Mouse (Mus musculus) lung, postnatal 25 days (tissue): ENCODE measurements around the gene Gm49345.
"Not testable (repeated sequence)": the region's sequence is repeated elsewhere in the genome, so short reads cannot be mapped to it uniquely, and the experiment has no call there.

ENCODE experiments used
- DNase-seq: peaks from one replicate; pipeline ENCODE4 v3.0.0; 2022; ENCODE audit warnings: low spot score

The Gm49345 gene

DNA sequence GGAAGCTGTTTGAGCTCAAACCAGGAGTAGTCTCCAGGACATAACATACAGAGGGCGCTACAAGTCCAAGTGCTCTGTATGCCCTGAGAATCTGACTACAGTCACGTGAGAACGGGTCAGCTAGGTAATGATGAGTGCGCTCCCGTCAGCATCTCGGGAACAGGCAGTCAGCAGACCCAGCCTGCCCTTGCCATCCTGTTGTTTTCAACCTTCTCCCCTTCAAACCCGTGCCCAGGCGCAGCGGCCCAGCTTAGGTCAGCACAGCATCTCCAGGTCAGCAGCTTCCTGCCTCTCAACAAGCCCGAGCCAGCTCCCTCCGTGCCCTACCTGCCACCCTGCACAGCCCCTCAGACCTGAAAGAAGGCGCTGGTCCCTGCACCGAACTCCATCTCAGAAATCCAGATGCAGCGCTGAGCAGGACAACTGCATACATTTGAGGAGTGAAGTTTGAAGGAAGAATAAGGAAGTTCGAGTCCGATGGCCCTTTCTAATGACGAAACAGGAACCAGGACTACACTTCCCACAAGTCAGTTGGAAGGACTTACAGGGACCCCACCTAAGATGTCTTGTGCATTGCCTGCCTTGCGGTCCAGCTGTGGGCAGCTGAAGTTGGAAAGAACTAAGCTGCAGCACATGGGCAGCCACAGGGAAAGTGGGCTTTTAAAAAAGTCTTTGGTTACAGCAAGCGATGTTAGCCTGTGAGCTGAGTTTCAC, at the start of gene Gm49345, which contains the start of gene Zfp729a:
Gene Gm49345, minus strand, starts transcription at position 476 of the 714 bp plus-strand sequence.
Gene Zfp729a, minus strand, starts transcription at position 498 of the 714 bp plus-strand sequence.
- peak; percentile 94 for DNase-seq

DNA sequence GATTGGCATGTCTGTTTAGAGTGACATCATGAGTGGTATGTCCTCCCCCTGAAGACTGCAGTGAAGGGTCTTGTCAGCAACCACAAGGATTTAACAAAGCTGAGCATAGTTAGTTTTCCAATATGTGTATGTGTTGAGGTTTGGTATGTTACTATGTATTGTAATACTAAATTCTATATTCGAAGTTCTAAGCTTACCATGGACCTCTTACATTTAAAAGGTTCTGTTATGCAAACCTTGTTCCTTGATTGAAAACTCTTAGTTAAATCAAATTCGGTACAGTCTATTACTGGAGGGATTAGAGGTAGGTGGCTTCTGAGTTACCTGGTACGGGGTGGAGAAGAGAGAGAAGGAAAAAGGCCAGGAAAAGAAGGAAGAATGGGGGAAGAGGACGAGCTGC, 49.4 kb upstream of the Gm49345 start, which contains the start of gene Zfp738:
Gene Zfp738, minus strand, starts transcription at position 101 of the 400 bp plus-strand sequence.
- no peak for DNase-seq

DNA sequence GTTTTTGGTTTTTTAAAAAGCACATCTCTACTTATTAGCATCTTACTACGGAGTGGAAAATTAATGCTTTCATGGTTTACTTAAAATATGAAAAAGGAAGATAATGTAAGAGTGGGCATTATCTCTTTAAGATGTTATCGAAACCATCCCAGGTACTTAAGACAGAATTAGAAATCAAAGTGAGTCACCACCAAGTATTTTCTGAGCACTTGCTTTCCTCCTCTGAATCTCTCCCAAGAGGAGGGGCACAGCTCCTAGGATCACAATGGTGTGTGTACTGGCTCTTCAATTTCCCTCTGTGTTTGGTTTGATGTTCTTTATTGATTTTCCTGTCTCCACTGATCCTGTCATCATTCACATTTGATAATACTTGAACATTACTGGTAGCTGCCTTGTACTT, 46.3 kb upstream of the Gm49345 start:
- not testable (repeated sequence) for DNase-seq

DNA sequence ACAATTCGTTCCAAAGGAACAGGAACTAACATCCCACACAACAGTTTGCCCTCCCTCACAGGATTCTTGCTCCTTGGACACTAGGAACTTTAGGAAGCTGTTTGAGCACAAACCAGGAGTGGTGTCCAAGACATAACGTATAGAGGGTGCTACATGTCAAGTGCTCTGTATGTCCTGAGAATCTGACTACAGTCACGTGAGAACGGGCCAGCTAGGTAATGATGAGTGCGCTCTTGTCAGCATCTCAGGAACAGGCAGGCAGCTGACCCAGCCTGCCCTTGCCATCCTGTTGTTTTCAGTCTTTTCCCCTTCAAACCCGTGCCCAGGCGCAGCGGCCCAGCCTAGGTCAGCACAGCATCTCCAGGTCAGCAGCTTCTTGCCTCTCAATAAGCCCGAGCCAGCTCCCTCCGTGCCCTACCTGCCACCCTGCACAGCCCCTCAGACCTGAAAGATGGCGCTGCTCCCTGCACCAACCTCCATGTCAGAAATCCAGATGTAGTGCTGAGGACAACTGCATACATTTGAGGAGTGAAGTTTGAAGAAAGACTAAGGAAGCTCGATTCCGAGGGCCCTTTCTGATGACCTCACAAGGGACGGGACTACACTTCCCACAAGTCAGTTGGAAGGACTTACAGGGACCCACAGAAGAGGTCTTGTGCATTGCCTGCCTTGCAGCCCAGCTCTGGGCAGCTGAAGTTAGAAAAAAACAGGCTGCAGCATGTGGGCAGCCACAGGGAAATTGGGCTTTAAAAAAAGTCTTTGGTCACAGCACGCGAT, 45.6 kb upstream of the Gm49345 start:
- peak; percentile 93 for DNase-seq

DNA sequence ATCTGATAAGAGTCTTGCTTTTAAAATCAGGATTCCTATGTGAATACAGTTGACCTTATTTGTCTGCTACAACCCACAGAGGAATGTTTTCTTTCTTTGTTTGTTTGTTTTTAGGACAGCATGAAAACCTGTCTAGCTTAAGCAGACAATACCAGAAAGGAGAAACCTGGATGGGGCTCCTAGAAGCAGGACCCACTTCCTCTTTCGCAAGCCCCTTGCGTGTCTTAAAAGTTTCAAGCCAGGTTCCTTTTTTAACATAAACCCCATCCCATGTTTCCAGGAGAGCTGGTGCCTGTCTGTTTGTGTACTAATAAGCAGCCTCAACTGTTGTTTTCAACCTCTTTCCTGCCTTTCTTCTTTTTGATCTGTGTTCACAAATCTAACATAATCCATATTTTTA, 37.3 kb upstream of the Gm49345 start:
- DNase-seq = no peak

DNA sequence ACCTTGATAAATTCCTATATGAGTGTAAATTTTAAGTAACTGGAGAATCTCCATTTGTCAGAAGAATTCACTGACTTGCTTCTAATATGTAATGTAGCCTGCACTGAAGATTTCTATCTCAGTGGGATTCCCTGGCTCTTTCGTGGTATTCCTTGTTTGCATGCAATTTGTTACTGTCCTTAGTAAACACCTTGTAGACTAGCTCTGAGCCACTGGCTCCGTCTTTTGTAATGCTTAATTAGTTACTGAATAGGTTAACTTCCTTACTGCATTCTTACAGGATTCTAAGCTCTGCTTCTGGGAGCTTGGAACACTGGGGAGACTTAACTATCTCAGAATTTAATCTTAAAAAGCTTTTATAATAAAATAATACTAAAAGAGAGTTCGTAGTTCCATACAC, 14.9 kb upstream of the Gm49345 start:
- no peak for DNase-seq

DNA sequence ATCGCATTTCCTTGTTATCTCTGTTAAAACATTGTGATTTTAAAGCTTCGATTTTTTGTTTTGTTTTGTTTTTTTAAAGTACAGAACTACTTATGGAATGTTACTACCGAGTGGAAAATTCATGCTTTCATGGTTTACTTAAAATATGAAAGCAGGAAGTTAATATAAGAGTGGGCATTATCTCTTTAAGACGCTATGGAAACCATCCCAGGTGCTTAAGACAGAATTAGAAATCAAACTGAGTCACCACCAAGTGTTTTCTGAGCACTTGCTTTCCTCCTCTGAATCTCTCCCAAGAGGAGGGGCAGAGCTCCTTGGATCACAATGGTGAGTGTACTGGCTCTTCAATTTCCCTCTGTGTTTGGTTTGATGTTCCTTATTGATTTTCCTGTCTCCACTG, 27.5 kb downstream of the Gm49345 start:
- no peak for DNase-seq

DNA sequence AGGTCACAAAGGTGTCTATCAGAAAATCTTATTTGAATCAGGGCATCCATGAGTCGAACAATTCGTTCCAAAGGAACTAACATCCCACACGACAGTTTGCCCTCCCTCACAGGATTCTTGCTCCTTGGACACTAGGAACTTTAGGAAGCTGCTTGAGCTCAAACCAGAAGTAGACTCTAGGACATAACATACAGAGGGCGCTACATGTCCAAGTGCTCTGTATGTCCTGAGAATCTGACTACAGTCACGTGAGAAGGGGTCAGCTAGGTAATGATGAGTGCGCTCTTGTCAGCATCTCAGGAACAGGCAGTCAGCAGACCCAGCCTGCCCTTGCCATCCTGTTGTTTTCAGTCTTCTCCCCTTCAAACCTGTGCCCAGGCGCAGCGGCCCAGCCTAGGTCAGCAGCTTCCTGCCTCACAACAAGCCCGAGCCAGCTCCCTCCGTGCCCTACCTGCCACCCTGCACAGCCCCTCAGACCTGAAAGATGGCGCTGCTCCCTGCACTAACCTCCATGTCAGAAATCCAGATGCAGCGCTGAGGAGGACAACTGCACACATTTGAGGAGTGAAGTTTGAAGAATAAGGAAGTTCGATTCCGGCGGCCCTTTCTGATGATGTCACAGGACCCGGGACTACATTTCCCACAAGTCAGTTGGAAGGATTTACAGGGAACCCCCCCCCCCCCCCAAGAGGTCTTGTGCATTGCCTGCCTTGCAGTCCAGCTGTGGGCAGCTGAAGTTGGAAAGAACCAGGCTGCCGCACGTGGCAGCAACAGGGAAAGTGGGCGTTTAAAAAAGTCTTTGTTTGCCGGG, 28.3 kb downstream of the Gm49345 start, which contains the start of gene Zfp729b:
Gene Zfp729b, minus strand, starts transcription at position 642 of the 811 bp plus-strand sequence.
- peak; percentile 93 for DNase-seq

DNA sequence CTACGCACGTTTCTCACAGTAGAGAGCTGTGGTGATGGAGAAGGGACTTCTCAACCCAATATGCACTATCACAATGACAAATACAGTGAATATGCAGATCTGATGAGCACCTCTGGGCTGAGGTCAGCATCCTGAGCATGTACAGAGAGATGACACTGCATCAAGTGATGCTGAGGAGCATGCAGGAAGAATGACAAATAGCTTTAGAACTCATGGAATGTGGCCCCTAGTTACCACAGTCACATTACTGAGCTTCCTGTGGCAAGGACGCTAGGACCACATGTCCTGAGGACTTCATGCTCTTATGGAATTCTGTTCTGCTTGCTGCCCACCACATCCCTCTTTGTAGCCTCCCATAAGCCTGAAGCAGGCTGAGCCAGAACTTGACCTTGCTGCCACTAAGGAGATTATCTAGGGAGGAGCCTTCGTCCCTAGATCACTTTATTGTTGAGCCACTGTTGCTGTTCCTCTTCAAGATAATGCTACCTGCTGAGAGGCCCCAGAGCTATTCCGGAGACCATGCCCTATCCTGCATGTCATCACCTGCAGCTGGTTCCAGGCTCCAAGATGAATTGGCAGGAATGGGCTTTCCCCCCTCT, 64.9 kb downstream of the Gm49345 start:
- DNase-seq = no peak

DNA sequence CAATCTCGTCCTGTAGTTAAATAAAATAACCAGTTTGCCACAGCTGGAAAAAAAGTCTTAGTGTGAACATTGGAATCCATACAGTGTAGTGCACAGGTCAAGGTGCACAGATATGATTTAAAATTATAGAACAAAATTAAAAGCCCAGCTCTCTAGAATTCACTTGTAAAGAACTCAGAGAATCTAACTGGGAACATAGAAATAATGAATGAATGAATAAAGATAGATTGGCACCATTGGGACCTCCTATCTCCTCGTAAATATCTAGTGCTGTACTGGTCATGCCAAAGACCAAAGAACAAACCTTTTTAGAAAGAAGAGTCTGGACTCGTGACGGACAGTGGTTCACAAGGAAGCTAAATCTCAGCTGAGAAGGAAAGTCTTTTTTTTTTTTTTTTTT, 83.8 kb downstream of the Gm49345 start, which contains the start of gene Zfp748:
Gene Zfp748, minus strand, starts transcription at position 101 of the 400 bp plus-strand sequence.
- DNase-seq = no peak

DNA sequence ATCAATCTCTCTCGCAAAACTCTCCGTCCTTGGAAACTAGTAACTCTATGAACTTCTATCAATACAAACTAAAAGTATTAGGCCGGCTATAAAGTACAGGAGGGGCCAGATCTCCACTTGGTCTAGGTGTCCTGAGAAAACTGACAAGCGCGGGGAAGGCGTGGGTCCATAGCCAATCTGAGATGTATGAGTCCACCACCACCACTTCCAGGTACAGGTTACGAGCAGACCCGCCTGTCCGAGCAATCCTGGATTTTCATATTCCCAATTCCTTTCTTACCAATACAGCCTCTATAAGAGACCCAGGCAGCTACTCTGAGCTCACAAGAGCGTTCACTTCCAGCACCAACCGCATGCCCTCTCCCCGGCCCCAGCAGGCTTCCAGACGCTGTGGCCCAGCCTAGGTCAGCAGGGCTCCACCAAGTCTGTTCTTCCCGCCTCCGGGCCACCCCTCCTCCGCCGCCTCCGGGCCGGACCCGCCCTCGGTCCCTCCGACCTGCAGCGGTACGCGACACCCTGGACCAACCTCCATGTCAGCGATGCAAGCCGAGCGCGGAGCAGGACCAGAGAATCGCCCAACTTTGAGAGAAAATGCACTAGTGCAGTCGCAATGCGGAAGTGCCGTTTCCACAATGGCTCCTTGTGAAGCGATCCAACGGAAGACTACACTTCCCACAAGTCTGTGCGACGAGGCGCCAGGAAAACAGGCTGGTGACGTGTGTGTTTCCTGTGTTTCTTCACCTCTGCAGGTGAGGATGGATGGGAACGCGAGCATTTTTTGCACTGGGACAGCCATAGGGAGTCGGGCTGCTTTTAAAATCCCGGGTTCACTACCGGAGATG, 84.8 kb downstream of the Gm49345 start:
- peak; percentile 91 for DNase-seq

DNA sequence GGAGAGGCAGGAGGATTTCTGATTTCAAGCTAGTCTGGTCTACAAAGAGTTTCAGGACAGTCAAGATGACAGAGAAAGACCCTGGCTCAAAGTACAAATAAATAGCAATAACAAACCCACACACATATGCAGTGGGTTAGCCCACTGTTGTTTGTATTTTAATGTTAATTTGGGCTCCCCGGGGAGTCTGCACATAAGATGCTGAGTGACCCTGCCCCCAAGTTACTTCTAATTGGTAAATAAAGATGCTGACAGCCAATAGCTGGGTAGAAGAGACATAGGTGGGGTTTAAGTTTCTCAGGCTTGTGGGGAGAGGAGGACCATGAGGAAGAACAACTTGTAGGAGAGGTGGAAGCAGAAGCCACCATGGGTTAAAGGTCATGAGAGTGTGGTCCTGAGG, 91.6 kb downstream of the Gm49345 start:
- DNase-seq = no peak
